Mouse (Mus musculus) cerebellum, postnatal 25 days (tissue): Measurements from ENCODE around the gene Trp53i13.
A peak's percentile ranks its signal among the peaks of the same experiment; 100 is the strongest.

Experiments
- DNase-seq, 2 experiments: peaks; one replicate each; pipeline ENCODE4 v3.0.0; 2021; ENCODE audit warnings: mixed read lengths in 2 of 2

Trp53i13 gene

GRCm38 (mm10) chr11:77462283-77463100 lies 53.3 kb downstream of the Trp53i13 start, which contains the start of gene Coro6:
Gene Coro6 (plus strand): TSS chr11:77462411.
- peak; percentile 58 to 79 for DNase-seq

GRCm38 (mm10) chr11:77461856-77462255 lies 53.9 kb downstream of the Trp53i13 start:
- DNase-seq, result no peak
